Mouse (Mus musculus) thymus, postnatal 25 days (tissue): ENCODE data around the gene Stard10.

ENCODE experiments used
- DNase-seq: peaks from one replicate; pipeline ENCODE4 v3.0.0; 2022

The Stard10 gene

GRCm38 (mm10) chr7:101306841-101307240, 10.0 kb upstream of the Stard10 start:
- DNase-seq: no peak

- DNase-seq: no peak
Measured at GRCm38 (mm10) chr7:101309985-101310326, 6.9 kb upstream of the Stard10 start.

- peak; percentile 98 for DNase-seq
Measured at GRCm38 (mm10) chr7:101310327-101311028, 6.4 kb upstream of the Stard10 start.

GRCm38 (mm10) chr7:101311061-101311460, 5.8 kb upstream of the Stard10 start:
- no peak for DNase-seq

GRCm38 (mm10) chr7:101313033-101313432, 3.9 kb upstream of the Stard10 start:
- no peak for DNase-seq

- no peak for DNase-seq
Measured at GRCm38 (mm10) chr7:101314396-101314795, 2.5 kb upstream of the Stard10 start.

- no peak for DNase-seq
Measured at GRCm38 (mm10) chr7:101315699-101316098, 1.2 kb upstream of the Stard10 start.

GRCm38 (mm10) chr7:101316591-101317001, 290 bp upstream of the Stard10 start:
- DNase-seq: no peak

- DNase-seq: no peak
Measured at GRCm38 (mm10) chr7:101318848-101319247, 2.0 kb downstream of the Stard10 start.

GRCm38 (mm10) chr7:101319796-101320195, 2.9 kb downstream of the Stard10 start:
- DNase-seq: no peak

GRCm38 (mm10) chr7:101320399-101321217, 3.7 kb downstream of the Stard10 start:
- peak; percentile 46 for DNase-seq

- peak; percentile 40 for DNase-seq
Measured at GRCm38 (mm10) chr7:101321218-101321827, 4.4 kb downstream of the Stard10 start.

GRCm38 (mm10) chr7:101323141-101323594, 6.3 kb downstream of the Stard10 start:
- no peak for DNase-seq

GRCm38 (mm10) chr7:101324142-101324962, 7.5 kb downstream of the Stard10 start:
- DNase-seq: no peak

GRCm38 (mm10) chr7:101326006-101326405, 9.1 kb downstream of the Stard10 start:
- no peak for DNase-seq

- no peak for DNase-seq
Measured at GRCm38 (mm10) chr7:101327263-101327662, 10.4 kb downstream of the Stard10 start.

GRCm38 (mm10) chr7:101327786-101328185, 10.9 kb downstream of the Stard10 start:
- no peak for DNase-seq

GRCm38 (mm10) chr7:101328621-101329158, 11.8 kb downstream of the Stard10 start:
- DNase-seq: no peak

GRCm38 (mm10) chr7:101329606-101330005, 12.7 kb downstream of the Stard10 start:
- DNase-seq: no peak

GRCm38 (mm10) chr7:101330074-101330840, 13.4 kb downstream of the Stard10 start:
- DNase-seq: no peak

GRCm38 (mm10) chr7:101330841-101331173, 13.9 kb downstream of the Stard10 start:
- DNase-seq: no peak
